Mouse (Mus musculus) gastrocnemius, adult 18-20 months (tissue): ENCODE measurements around the gene Hoxa5. TPM values are rescaled to one million over a fixed set of nuclear protein-coding genes. Genes with fewer than 3 reads are reported as not detected.

Source experiments
- DNase-seq: peaks from one replicate; pipeline ENCODE4 v3.0.0; 2021; ENCODE audit warnings: low spot score
- long read RNA-seq, 2 experiments: library from polyadenylated mRNA; stranded (forward); transcript quantifications; one replicate each; pipeline ENCODE4 v2.0.0; 2021
- total RNA-seq, 2 experiments: library from RNA; stranded (reverse); gene quantifications; 2 replicates each; pipeline ENCODE4 v1.2.3; 2021

Gene Hoxa5
- total RNA-seq, result 1 to 10 TPM; 2.0 to 2.1 TPM
- long read RNA-seq, experiment 1, partial matches to known transcripts, result 1 of 4 reads
- long read RNA-seq, experiment 1, other reads (novel, unspliced or antisense), result 2 of 4 reads
- long read RNA-seq, experiment 2, result 0 reads

- peak; percentile 84 for DNase-seq
Measured at GRCm38 (mm10) chr6:52204050-52204752, at the start of gene Hoxa5. Hoxa5 (minus strand) TSS chr6:52204587.

- no peak for DNase-seq
Measured at GRCm38 (mm10) chr6:52253511-52254500, 49.4 kb upstream of the Hoxa5 start.

- no peak for DNase-seq
Measured at GRCm38 (mm10) chr6:52252775-52253376, 48.5 kb upstream of the Hoxa5 start.

GRCm38 (mm10) chr6:52252016-52252774 lies 47.8 kb upstream of the Hoxa5 start:
- no peak for DNase-seq

- DNase-seq, result no peak
Measured at GRCm38 (mm10) chr6:52251177-52251879, 46.9 kb upstream of the Hoxa5 start.

- DNase-seq, result no peak
Measured at GRCm38 (mm10) chr6:52249826-52250225, 45.4 kb upstream of the Hoxa5 start.

GRCm38 (mm10) chr6:52249415-52249738 lies 45.0 kb upstream of the Hoxa5 start:
- DNase-seq, result no peak

GRCm38 (mm10) chr6:52248638-52249414 lies 44.4 kb upstream of the Hoxa5 start:
- DNase-seq, result no peak

GRCm38 (mm10) chr6:52247766-52248637 lies 43.6 kb upstream of the Hoxa5 start:
- DNase-seq, result no peak

- DNase-seq, result no peak
Measured at GRCm38 (mm10) chr6:52246916-52247315, 42.5 kb upstream of the Hoxa5 start.

GRCm38 (mm10) chr6:52246403-52246803 lies 42.0 kb upstream of the Hoxa5 start:
- DNase-seq, result no peak

- DNase-seq, result no peak
Measured at GRCm38 (mm10) chr6:52245757-52246142, 41.4 kb upstream of the Hoxa5 start, which contains the start of gene Hoxa11. Hoxa11 (minus strand) TSS chr6:52245810.

- DNase-seq, result no peak
Measured at GRCm38 (mm10) chr6:52245040-52245756, 40.8 kb upstream of the Hoxa5 start.

GRCm38 (mm10) chr6:52244471-52245039 lies 40.2 kb upstream of the Hoxa5 start:
- no peak for DNase-seq

GRCm38 (mm10) chr6:52243681-52244121 lies 39.3 kb upstream of the Hoxa5 start:
- no peak for DNase-seq

GRCm38 (mm10) chr6:52242801-52243332 lies 38.5 kb upstream of the Hoxa5 start:
- no peak for DNase-seq

GRCm38 (mm10) chr6:52241001-52241621 lies 36.7 kb upstream of the Hoxa5 start:
- DNase-seq, result no peak
